Mouse (Mus musculus): ENCODE measurements around the gene Ppm1b.

Ppm1b gene

GRCm38 (mm10) chr17:84958411-84958911, 1.9 kb downstream of the Ppm1b start:
- DNase-seq (ENCODE audit: low spot score) = no peak

DNA sequence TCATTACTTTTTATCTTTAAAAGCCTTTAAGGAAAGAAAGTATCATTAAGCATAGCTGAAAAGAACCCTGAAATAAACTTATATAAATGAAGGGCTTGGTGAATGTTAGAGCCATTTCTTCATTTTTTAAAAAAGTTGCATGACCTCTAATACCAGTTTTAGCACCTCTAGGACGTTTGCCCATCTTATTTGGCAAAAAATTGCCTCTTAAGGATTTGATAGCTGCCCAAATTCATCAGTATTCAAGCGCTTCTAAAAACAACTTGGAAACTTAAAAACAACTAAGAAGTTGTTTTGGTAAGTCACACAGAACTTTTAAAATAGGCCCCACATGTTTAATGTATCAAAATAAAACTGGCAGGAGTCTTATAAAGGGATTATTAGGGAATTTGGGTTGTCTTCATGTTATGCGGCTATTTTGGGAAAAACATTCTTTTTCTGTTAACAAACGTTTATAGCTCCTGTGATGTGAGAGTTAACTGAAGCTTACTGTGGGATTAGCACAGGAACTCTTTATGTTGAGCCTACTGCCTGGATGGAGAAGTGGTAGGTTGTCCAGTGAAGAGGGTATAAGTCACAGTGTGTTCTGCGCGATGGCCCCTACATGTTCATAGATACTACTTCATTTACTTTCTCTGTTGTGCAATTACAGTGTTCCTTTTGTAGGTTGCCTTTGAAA, 2.6 kb downstream of the Ppm1b start:
- DNase-seq (ENCODE audit: low spot score) = no peak

DNA sequence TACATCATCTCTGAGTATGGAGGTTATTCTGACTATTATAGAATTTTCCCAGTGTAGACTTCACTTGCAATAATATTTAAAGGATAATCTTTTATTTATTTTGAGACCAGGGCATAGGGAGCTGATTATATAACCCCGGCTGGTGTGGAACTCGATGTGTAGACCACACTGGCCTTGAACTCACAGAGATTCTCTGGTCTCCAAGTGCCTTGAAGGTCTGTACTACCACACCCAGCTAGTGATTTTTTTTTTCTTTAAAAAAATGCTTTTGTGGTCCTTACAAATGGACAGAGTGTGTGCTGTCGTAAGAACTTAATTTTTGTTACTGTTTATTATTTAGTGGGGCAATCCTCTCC, 3.1 kb downstream of the Ppm1b start:
- DNase-seq (ENCODE audit: low spot score) = no peak

GRCm38 (mm10) chr17:84960136-84960535, 3.6 kb downstream of the Ppm1b start:
- no peak for DNase-seq (ENCODE audit: low spot score)

DNA sequence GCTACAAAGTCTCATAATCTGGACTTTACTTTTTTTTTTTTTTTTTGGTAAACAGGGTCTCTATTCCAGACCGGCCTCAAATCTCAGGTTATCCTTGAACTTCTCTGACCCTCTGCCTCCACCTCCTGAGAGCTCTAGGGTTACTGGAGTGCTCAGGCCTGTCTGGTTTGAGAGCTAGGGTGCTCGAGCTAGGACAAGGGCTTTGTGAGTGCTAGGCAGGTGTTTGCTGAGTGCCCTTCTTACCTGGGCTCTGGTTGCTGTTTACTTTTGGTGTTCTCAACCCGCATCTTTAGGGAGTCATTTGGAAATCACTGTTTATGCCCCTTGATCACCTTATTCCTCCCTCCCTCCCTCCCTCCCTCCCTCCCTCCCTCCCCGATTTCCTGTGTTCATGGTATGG, 5.5 kb downstream of the Ppm1b start:
- no peak for DNase-seq (ENCODE audit: low spot score)

DNA sequence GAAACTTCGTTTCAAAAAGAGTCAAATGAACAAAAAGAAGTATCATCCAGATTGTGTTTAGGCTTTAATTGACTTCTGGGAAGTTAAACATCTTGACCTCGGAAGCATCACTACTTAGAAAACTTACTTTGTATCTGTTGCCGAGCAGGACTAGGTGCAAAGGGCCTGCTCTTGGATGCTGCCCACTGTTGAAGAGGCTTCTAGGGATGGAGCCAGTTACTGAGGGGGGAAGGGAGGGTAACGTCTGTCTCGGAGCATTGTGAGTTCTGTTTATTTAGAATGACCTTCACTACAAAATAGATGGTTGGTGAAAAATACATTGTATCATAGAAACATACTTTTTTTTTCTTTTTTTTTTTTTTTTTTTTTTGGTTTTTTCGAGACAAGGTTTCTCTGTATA, 7.1 kb downstream of the Ppm1b start:
- no peak for DNase-seq (ENCODE audit: low spot score)

DNA sequence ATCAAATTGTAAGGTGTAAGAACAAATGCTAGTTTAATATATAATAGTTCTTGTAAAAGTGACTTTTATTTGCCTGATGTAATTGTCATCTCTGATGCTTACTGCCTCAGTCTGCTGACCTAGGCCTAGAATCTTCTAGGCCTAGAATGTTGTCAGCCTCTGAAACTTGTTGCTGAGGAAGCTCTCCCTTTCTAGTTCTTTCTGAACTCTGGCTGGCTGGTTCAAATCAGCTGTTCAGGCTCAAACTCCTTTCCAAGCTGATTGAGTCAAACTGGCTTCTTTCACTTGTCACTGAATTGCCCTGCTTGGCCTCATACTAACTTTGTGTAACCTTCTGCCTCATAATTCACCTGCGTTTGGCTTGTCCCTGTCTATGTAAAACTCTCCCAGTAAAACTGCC, 9.7 kb downstream of the Ppm1b start:
- DNase-seq (ENCODE audit: low spot score) = no peak

GRCm38 (mm10) chr17:84967045-84967444, 10.5 kb downstream of the Ppm1b start:
- no peak for DNase-seq (ENCODE audit: low spot score)

DNA sequence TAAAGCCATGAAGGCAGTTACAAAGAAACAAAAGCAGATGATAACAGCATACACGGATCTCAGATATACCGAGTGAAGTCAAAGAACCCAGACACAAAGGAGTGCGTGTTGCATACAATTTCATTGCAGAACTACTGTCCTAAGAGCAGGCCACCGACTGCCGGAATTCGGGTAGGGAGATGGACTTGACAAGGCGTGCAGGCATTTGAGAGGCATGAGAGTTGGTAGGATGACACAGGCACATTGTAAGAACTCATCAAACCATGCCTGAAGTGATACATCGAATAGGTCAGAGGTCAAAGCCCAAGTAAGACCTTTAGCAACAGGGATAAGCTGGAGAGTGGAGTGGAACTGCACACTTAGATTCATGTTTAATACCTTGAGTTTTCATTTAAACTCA, 13.4 kb downstream of the Ppm1b start:
- no peak for DNase-seq (ENCODE audit: low spot score)

- DNase-seq (ENCODE audit: low spot score) = no peak
Measured at GRCm38 (mm10) chr17:84981721-84982120, 25.2 kb downstream of the Ppm1b start.

- DNase-seq (ENCODE audit: low spot score) = no peak
Measured at GRCm38 (mm10) chr17:84982735-84983134, 26.2 kb downstream of the Ppm1b start.

- DNase-seq (ENCODE audit: low spot score) = no peak
Measured at GRCm38 (mm10) chr17:84986368-84986767, 29.8 kb downstream of the Ppm1b start.

- no peak for DNase-seq (ENCODE audit: low spot score)
Measured at GRCm38 (mm10) chr17:84987834-84988410, 31.4 kb downstream of the Ppm1b start.

GRCm38 (mm10) chr17:84988514-84988913, 32.0 kb downstream of the Ppm1b start:
- DNase-seq (ENCODE audit: low spot score) = no peak

- DNase-seq (ENCODE audit: low spot score) = no peak
Measured at GRCm38 (mm10) chr17:84995844-84996243, 39.3 kb downstream of the Ppm1b start.

GRCm38 (mm10) chr17:84997639-84998038, 41.1 kb downstream of the Ppm1b start:
- no peak for DNase-seq (ENCODE audit: low spot score)

DNA sequence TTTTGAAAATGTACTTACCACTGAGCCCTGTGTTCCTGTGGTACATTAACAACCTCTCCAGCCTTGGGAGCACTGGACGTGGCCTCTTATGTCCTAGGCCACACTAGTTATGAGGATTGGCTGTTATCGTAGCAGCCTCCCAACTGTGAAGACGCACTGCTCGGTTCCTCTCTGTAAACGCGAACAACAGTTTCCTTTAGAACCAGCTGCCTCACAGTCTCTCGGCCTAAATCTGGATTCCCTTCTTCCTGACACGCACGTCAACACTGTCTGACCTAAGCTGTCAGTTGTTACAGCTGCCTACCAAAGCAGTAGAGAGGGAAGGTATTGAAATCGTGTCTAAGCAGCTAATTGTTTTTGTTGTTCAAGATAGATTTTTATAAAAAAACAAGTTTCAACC, 43.1 kb downstream of the Ppm1b start:
- no peak for DNase-seq (ENCODE audit: low spot score)

DNA sequence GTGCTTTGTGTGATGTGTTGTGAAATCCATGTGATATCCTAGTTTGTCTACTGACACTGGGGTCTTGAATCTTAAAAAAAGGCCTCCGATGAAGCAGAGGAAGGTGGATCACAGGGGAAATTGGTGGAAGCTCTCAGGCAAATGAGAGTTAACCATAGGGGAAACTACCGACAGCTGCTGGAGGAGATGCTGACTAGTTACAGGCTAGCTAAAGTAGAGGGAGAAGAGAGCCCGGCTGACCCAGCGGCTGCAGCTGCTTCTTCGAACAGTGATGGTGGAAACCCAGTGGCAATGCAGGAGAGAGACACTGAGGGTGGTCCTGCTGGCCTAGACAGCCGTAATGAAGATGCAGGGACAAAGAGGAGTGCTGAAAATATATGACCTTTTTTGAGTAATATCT, 56.9 kb downstream of the Ppm1b start:
- DNase-seq (ENCODE audit: low spot score) = no peak

- no peak for DNase-seq (ENCODE audit: low spot score)
Measured at GRCm38 (mm10) chr17:85014632-85015031, 58.1 kb downstream of the Ppm1b start.

GRCm38 (mm10) chr17:85018344-85018743, 61.8 kb downstream of the Ppm1b start:
- DNase-seq (ENCODE audit: low spot score) = no peak

DNA sequence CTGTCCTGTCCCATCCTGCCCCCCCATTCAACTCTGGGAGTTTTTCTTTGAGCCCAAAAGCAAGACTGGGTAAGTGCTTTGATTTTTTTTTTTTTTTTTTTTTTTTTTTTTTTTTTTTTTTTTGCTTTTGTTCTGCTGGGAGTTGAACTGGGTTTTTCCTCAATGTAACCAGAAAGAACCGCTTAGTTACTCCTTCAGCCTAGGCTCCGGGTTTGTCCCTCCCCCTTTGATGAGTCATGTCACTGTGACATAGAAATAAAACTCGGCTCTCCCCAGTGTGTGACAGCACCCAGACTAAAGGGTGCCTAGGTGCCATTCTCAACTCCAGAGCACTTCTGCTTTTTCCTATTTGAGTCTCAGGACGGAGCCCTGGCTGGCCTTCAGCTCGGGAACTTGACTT, 62.3 kb downstream of the Ppm1b start:
- DNase-seq (ENCODE audit: low spot score) = no peak

DNA sequence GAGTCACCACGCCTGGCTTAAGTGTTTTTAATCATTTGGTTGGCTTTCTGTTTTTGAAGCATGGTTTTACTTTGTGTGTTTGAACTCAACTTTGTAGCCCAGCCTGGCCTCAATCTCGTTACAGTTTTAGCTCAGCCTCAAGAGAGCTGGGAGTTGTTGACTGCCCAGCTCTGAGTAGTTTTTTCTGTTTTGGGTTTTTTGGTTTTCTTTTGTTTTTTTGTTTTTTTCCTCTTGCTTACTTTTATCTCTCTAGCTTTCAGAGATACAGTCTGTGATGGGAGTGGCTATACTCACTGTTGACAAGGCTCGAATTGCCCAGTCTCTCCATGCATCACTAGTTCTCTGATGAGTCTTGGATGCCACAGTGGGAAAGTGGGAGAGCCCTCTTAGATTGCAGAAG, 63.8 kb downstream of the Ppm1b start:
- DNase-seq (ENCODE audit: low spot score) = no peak

DNA sequence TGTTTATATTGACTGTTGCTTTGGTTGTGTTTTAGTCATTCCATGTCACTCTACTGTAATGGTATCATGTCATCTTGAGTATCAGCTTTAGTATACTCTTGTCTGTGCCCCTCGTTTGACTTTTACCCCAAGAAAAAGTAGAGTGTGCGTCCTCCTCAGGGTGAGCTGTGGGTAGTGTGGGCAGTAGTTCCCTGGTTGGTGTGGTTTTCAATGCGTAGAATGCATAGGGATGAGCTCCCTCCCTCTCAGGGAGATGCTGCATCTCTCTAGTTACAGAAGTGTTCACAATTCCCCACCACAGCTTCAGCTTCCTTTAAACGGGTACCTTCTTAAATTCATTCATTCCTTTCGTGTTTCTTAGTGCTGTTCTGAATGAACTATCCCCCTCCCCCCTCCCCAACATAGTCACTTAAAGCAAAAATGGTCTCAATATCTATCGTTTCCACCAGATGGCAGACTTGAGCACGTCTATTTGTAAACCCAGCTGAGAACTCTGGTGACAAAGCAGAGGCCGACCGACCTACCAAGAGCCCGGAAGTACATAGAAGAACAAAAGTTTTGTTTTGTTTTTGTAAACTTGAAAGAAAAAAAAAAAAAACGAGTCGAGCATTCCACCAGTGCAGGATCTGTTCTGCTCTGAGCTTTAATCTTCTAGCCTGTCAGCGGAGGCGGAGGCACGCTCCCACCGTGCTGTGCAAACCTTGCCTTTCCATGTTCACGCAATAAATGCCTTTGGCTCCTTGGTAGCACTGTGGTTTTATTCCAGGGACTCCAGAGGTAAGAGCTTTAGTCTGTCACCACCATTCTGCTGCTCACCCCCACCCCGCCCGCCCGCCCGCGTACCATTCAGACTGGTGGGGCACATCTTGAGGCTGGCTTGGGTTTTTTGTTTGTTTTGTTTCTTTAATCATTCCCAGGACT, 67.0 kb downstream of the Ppm1b start:
- no peak for DNase-seq (ENCODE audit: low spot score)

All from urinary bladder, postnatal 10 days (tissue).